Mouse (Mus musculus): ENCODE measurements around the gene Rtn4r.

DNA sequence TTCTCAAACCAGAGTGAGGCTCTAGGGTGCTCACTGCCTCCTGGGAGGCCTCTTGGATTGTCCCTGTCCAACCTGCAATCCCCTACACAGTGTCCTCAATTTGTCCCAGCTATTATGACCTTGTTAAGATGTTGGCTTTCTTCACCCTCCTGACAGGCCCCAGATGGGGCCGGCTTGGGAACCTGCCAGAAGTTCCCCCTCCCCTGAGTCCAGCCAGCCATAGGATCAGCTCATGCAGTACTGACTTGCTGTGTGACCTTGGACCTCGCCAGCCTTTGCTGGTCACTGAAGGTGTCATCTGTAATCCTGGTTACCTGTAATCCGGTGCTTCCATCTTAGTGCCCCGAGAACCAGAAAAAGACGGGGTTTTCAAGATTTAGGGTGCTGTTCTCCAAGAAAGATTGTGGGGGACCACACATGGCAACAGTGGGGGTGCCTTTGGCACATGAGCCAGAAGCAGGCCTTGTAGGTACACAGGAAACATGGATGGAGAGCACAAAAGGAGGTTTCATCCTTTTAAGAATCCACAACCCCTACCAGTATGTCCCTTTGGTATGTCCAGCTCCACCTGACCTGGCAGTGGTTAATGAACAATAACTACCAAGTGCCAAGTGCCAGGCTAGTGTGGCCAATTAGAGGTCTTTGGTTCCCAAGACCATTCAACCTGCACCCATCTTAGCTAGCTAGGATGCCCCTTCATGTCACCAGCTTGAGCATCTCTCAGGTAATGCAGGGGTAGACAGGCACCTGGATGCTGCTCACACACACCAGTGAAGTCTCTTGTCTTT, 5.9 kb downstream of the Rtn4r start:
- TF ChIP-seq EP300 (IDR thresholded peaks at IDR 0.05; ENCODE audit: low read length) = no peak
- TF ChIP-seq ZC3H11A (IDR thresholded peaks at IDR 0.05; ENCODE audit: low read depth, low read length) = no peak
- no peak for TF ChIP-seq USF2 (conservative IDR thresholded peaks at IDR 0.05; ENCODE audit: low read depth, low read length)
- TF ChIP-seq CTCF (conservative IDR thresholded peaks at IDR 0.05 in 1 of 2, IDR thresholded peaks at IDR 0.05 in 1 of 2; ENCODE audit: low read depth in 2 of 2, low read length in 2 of 2) = no peak
- TF ChIP-seq TCF12 (IDR thresholded peaks at IDR 0.05; ENCODE audit: low read depth, low read length) = no peak
- no peak for TF ChIP-seq MXI1 (IDR thresholded peaks at IDR 0.05; ENCODE audit: low read depth, low read length)
